Mouse (Mus musculus) MEL (cell line): Measurements from ENCODE around the gene Gm17545. TPM values are rescaled to one million over a fixed set of nuclear protein-coding genes. Genes with fewer than 3 reads are reported as not detected.

Experiments used
- DNase-seq: peaks from one replicate; pipeline ENCODE4 v3.0.0; 2011; ENCODE audit warnings: low read depth, low spot score
- H3K27ac ChIP-seq: 2 replicates; pipeline ENCODE4 v1.5.1; 2012; ENCODE audit warnings: low read depth, mild to moderate bottlenecking, control low read depth, low read length, moderate library complexity; ENCODE audit not compliant: control insufficient read depth
- H3K27me3 ChIP-seq, 2 experiments: fragments of 150-350 bp in 1 of 2; sonication (generic) in 1 of 2; 2 replicates each; pipeline ENCODE4 v1.6.1; 2012; ENCODE audit warnings: low read length in 2 of 2, mild to moderate bottlenecking in 2 of 2, improper control_type of control experiment in 1 of 2, moderate library complexity in 1 of 2; ENCODE audit not compliant: insufficient read depth in 2 of 2, control insufficient read depth in 1 of 2
- H3K36me3 ChIP-seq, 2 experiments: 2 replicates each; pipeline ENCODE4 v1.6.1; 2012 to 2014; ENCODE audit warnings: low read length in 2 of 2, improper control_type of control experiment in 1 of 2, inconsistent platforms in 1 of 2, mild to moderate bottlenecking in 1 of 2; ENCODE audit not compliant: insufficient read depth in 2 of 2, control insufficient read depth in 1 of 2
- H3K4me1 ChIP-seq, 2 experiments: fragments of 150-350 bp in 1 of 2; sonication (generic) in 1 of 2; 2 replicates each; pipeline ENCODE4 v1.6.1; 2012; ENCODE audit warnings: low read length in 2 of 2, improper control_type of control experiment in 1 of 2, mild to moderate bottlenecking in 1 of 2; ENCODE audit not compliant: insufficient read depth in 2 of 2, control insufficient read depth in 1 of 2
- H3K4me3 ChIP-seq, 2 experiments: fragments of 150-350 bp in 1 of 2; sonication (generic) in 1 of 2; 2 replicates each; pipeline ENCODE4 v1.5.1; 2012; ENCODE audit warnings: low read depth in 2 of 2, low read length in 2 of 2, mild to moderate bottlenecking in 2 of 2, moderate library complexity in 2 of 2, control low read depth in 1 of 2, improper control_type of control experiment in 1 of 2; ENCODE audit not compliant: control insufficient read depth in 1 of 2, insufficient read depth in 1 of 2
- H3K79me2 ChIP-seq: 2 replicates; pipeline ENCODE4 v1.6.1; 2012; ENCODE audit warnings: mild to moderate bottlenecking, low read length, moderate library complexity; ENCODE audit not compliant: control insufficient read depth, poor library complexity, insufficient read depth
- H3K9ac ChIP-seq: 2 replicates; pipeline ENCODE4 v1.6.1; 2012; ENCODE audit warnings: low read depth, mild to moderate bottlenecking, control low read depth, low read length, moderate library complexity; ENCODE audit not compliant: control insufficient read depth, poor library complexity, severe bottlenecking
- H3K9me3 ChIP-seq: fragments of 150-350 bp; sonication (generic); replicated peaks from 2 replicates; pipeline ENCODE4 v1.6.1; 2012; ENCODE audit warnings: mild to moderate bottlenecking, low read length, improper control_type of control experiment, moderate library complexity; ENCODE audit not compliant: insufficient read depth
- BHLHE40 ChIP-seq: IDR thresholded peaks from 2 replicates; pipeline ENCODE4 v1.6.1; 2012; ENCODE audit warnings: low read depth, mild to moderate bottlenecking, inconsistent platforms, low read length, improper control_type of control experiment, borderline replicate concordance
- CHD2 ChIP-seq: IDR thresholded peaks from 2 replicates; pipeline ENCODE4 v1.6.1; 2011; ENCODE audit warnings: low read length, improper control_type of control experiment
- CTCF ChIP-seq, 3 experiments: IDR thresholded peaks in 2 of 3; conservative IDR thresholded peaks in 1 of 3; 2 replicates each; pipeline ENCODE4 v1.5.1; 2011 to 2012; ENCODE audit warnings: low read length in 3 of 3, low read depth in 2 of 3, mild to moderate bottlenecking in 2 of 3, improper control_type of control experiment in 1 of 3, inconsistent platforms in 1 of 3, mixed read lengths in 1 of 3, moderate library complexity in 1 of 3; ENCODE audit not compliant: control insufficient read depth in 1 of 3, insufficient read depth in 1 of 3, poor library complexity in 1 of 3, severe bottlenecking in 1 of 3
- ELF1 ChIP-seq: IDR thresholded peaks from 2 replicates; pipeline ENCODE4 v1.6.1; 2014; ENCODE audit warnings: low read depth, mild to moderate bottlenecking, inconsistent platforms, low read length, improper control_type of control experiment, moderate library complexity
- MAZ ChIP-seq: IDR thresholded peaks from 2 replicates; pipeline ENCODE4 v1.6.1; 2012; ENCODE audit warnings: low read depth, mild to moderate bottlenecking, inconsistent platforms, low read length, improper control_type of control experiment
- MEF2A ChIP-seq: IDR thresholded peaks from 2 replicates; pipeline ENCODE4 v1.6.1; 2014; ENCODE audit warnings: low read depth, mild to moderate bottlenecking, inconsistent platforms, low read length, improper control_type of control experiment; ENCODE audit not compliant: poor library complexity, insufficient replicate concordance, severe bottlenecking; ENCODE audit errors: extremely low read depth
- MYC ChIP-seq: IDR thresholded peaks from 2 replicates; pipeline ENCODE4 v1.6.1; 2011; ENCODE audit warnings: low read depth, mild to moderate bottlenecking, low read length, improper control_type of control experiment, moderate library complexity
- RAD21 ChIP-seq: IDR thresholded peaks from 2 replicates; pipeline ENCODE4 v1.6.1; 2011; ENCODE audit warnings: mild to moderate bottlenecking, low read depth, low read length, improper control_type of control experiment
- SIN3A ChIP-seq: IDR thresholded peaks from 2 replicates; pipeline ENCODE4 v1.6.1; 2012; ENCODE audit warnings: low read length, improper control_type of control experiment, inconsistent platforms
- SMC3 ChIP-seq: IDR thresholded peaks from 2 replicates; pipeline ENCODE4 v1.6.1; 2011; ENCODE audit warnings: low read depth, low read length, improper control_type of control experiment
- TCF12 ChIP-seq: IDR thresholded peaks from 2 replicates; pipeline ENCODE4 v1.6.1; 2014; ENCODE audit warnings: low read depth, mild to moderate bottlenecking, inconsistent platforms, low read length, improper control_type of control experiment, moderate library complexity
- USF2 ChIP-seq, 2 experiments: IDR thresholded peaks; 2 replicates each; pipeline ENCODE4 v1.6.1; 2011 to 2012; ENCODE audit warnings: improper control_type of control experiment in 2 of 2, low read length in 2 of 2, borderline replicate concordance in 1 of 2, inconsistent platforms in 1 of 2, low read depth in 1 of 2, mild to moderate bottlenecking in 1 of 2; ENCODE audit not compliant: insufficient read depth in 1 of 2
- ZMIZ1 ChIP-seq: IDR thresholded peaks from 2 replicates; pipeline ENCODE4 v1.6.1; 2012; ENCODE audit warnings: low read depth, mild to moderate bottlenecking, inconsistent platforms, low read length, improper control_type of control experiment, moderate library complexity
- polyA plus RNA-seq, 2 experiments: library from polyadenylated mRNA; stranded (reverse) in 1 of 2; unstranded in 1 of 2; fragments of >175 nt in 1 of 2; fragments of >200 nt in 1 of 2; gene quantifications; 2 replicates each; pipeline versions ENCODE4 v1.2.1 to v1.2.4; 2012; ENCODE audit warnings: low replicate concordance in 2 of 2, low read depth in 1 of 2; ENCODE audit not compliant: insufficient read length in 2 of 2, insufficient read depth in 1 of 2, missing spikeins in 1 of 2
- total RNA-seq: library from RNA; depleted of rRNA; stranded (reverse); fragments of 300-350 nt; gene quantifications from 2 replicates; pipeline ENCODE4 v1.2.3, GENCODE M21; 2012

Gene Gm17545
- total and polyA plus RNA-seq, 3 experiments, result not detected

GRCm38 (mm10) chr9:22453501-22453924 lies 577 bp upstream of the Gm17545 start (continued):
- TF ChIP-seq SIN3A (peak; percentile 98), BHLHE40 (peak; percentile 75), ELF1 (peak; percentile 64; the same call in 1 of the 2 replicates), MEF2A (peak; percentile 68; the same call in 1 of the 2 replicates), RAD21 (no peak), USF2 (IDR thresholded peaks at IDR 0.05; ENCODE audit: borderline replicate concordance in 1 of 2, insufficient read depth in 1 of 2, low read depth in 1 of 2, low read length in 2 of 2) (no peak), ZMIZ1 (peak; percentile 77; the same call in 1 of the 2 replicates), CTCF (IDR thresholded peaks at IDR 0.05 in 2 of 3, conservative IDR thresholded peaks at IDR 0.05 in 1 of 3; ENCODE audit: control insufficient read depth in 1 of 3, insufficient read depth in 1 of 3, low read depth in 2 of 3, low read length in 3 of 3, poor library complexity in 1 of 3, severe bottlenecking in 1 of 3) (no peak)

GRCm38 (mm10) chr9:22455041-22455440 lies 951 bp downstream of the Gm17545 start:
- H3K9ac ChIP-seq, result no peak overlapping the region
- H3K4me1 ChIP-seq, result peaks cover 21 to 25% of the 10 kb centered on the region in 2 experiments
- TF ChIP-seq TCF12 (no peak), RAD21 (peak; percentile 25), CTCF (IDR thresholded peaks at IDR 0.05 in 2 of 3, conservative IDR thresholded peaks at IDR 0.05 in 1 of 3; ENCODE audit: control insufficient read depth in 1 of 3, insufficient read depth in 1 of 3, low read depth in 2 of 3, low read length in 3 of 3, poor library complexity in 1 of 3, severe bottlenecking in 1 of 3) (peak in 2 of 3 experiments; percentile 4 to 58; a peak in 2 of 6 replicates), CHD2 (no peak), MYC (no peak), SMC3 (peak; percentile 27)
- H3K4me3 ChIP-seq, result no peak overlapping the region
- no peaks in the 10 kb centered on the region for H3K27me3 ChIP-seq
- H3K79me2 ChIP-seq, result no peaks in the 10 kb centered on the region
- peak; percentile 57 for DNase-seq
- no peaks in the 10 kb centered on the region for H3K9me3 ChIP-seq
- peak overlapping the region; percentile 74; the same call in 1 of the 2 replicates for H3K27ac ChIP-seq
- peaks cover 26 to 82% of the 10 kb centered on the region in 2 experiments for H3K36me3 ChIP-seq

- Histone ChIP-seq H3K27me3 (no peaks in the 10 kb centered on the region), H3K27ac (no peak overlapping the region), H3K4me3 (no peak overlapping the region), H3K36me3 (peaks cover 24 to 74% of the 10 kb centered on the region in 2 experiments), H3K79me2 (no peaks in the 10 kb centered on the region), H3K4me1 (peaks cover 21 to 25% of the 10 kb centered on the region in 2 experiments), H3K9ac (no peak overlapping the region), H3K9me3 (no peaks in the 10 kb centered on the region)
- DNase-seq, result no peak
- no peak for TF ChIP-seq MAZ
- 0 out of 2 replicates have a peak, but pooled peaks have one; percentile 26 for TF ChIP-seq SIN3A
Observed at GRCm38 (mm10) chr9:22457142-22457835, 3.2 kb downstream of the Gm17545 start.
